Mouse (Mus musculus) 3T3-L1 (cell line): ENCODE results near the gene Arid5b.

Source experiments
- DNase-seq: peaks from one replicate; pipeline ENCODE4 v3.0.0-alpha.2; 2015; ENCODE audit warnings: low read depth, low spot score

The Arid5b gene

DNA sequence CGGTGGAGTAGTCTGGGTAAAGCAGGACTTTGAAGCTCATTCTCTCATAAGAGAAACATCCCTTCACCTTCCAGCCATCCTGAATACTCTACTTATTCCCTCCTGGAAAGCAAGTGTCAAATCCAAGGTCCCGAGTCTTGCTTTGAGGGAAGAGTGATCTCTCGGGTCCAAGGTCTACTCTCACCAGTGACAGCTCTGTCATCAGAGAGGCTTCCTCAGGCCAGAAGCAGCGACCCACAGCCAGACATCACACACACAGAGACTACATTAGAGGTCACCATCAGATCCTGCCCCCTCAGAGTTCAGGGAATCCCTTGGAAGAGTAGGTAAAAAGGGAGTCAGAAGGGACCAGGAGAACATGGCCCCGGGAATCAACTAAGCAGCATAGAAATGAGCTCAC is 140.4 kb downstream of the Arid5b start:
- DNase-seq = no peak

DNA sequence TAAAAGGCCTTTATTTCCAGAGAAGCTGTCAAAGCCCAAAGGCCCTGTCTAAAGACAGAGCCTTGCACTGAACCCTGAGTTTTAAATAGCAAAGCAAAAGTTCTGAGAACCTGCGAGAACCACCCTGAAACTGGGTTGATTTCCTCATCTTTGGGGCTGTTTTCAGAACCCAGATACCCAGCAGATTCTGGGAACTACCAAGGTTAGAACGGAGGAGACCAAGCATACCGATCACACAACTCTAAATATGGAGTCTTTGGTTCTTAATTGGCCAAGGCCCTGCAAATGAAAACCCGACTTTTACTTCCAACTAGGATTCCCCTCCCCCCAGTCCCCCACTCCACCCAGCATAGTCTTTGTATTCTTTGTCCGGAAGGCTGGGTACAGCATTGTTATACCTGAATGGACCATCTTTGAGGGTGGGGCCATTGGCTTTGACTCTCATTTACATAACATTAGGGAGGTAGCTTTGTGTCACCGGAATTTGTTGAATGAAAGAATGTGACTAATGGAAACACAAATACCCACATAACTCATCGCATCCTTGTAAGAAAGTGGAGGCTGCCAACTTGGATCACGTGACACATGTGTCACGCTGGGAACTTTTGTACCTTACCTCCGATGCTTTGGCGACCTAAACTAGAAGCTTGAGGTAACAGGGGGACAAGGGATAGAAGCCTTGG is 141.2 kb downstream of the Arid5b start:
- peak; percentile 55 for DNase-seq

DNA sequence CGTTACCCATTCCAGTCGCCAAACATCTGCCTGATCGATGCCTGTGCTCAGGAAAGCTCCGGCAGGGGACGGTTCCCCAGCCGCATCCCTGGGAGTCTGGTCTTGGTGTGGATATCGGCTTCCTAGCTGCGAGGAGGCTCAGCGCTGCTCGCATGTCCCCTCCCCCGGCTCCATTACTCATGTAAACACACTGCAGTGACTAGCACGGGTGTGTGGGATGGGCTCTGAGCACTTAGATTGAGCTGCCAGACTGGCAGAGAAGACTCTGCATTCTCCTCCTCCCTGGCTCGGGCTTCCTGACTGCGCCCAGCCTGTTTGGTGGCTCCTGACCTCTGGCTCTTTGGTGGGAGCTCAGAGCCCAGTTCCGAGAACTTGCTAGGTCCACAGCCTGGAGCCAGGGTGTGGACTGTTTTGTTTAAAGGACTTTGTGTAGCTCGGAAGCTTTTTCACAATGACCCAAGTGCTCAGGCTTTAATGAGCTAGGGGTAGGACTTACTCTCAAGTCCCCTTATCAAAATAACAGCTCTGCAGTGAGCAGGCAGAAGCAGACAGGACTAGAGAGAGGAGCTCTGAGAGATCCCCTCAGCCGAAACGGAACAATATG is 142.0 kb downstream of the Arid5b start:
- DNase-seq = peak; percentile 96

DNA sequence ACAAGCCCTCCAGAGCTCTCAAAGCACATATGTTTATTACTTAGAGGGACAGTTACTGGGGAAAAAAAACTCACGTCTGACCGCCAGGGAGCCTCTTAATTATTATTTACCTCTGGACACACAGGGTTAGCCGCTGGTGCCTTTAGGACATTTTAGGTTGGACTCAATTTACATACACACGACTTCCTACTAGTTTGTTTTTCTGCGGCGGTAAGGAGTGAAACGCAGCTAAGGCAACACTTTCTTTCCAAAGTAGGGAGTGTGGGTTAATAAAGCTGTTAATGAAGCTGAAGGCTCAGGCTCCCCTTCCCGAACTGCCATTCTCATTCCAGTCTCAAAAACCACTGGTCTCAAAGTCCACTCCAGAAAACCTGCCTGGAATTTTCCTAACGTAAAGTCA is 142.5 kb downstream of the Arid5b start:
- DNase-seq = peak; percentile 46

DNA sequence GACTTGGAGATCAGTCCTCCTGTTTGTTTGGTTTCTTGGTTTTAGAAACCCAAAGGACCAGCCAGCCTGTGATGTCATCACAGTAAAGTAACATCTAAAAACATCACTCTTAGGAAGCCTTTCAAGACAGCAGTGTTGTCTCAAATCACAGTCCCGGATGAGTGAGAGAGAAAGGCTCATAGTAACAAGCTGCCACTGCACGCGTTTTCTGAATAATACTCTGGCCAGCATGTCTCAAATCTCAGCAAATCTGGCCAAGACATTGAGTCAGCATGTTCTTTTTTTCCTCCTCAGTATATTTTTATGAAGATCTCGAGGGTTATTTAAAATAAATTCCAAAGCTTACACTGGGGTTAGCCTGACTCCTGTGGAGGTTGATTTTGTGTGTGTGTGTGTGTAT is 143.1 kb downstream of the Arid5b start:
- DNase-seq = peak; percentile 52

DNA sequence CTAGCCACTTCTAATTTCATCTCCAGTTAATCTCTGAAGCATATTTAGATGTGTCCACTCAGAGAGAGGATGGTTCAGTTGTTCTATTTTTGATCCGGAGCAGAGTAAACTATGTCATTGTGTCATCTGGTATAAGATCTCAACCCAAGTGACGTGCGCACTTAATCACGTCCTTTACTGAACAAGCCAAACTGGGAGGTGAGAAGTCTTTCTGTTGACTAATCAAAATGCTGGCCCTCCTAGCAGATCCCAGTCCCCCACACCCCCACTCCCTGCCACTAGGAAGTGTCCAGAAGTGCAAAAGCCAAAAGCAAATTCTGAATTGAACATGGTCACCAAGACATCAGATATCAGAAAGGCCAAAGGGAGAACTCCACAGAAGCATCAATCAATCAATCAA is 144.0 kb downstream of the Arid5b start:
- no peak for DNase-seq

DNA sequence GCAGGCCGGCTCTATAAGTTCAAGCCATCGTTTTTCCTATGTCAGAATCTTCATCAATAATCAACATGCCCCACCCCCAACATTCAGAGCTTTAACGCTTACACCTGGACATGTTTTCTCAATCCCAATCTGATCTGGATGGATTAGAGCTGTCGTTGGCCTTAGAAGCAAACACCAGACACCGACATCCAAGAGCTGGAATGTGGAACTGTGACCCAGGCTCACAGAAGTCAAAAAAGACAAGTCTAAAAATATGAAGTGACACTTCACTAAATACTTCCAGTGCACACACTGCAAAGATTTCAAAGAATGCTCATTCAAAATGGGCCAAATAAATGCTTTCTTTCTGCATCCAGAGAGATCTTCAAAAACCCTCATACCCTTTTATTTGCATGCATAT is 144.5 kb downstream of the Arid5b start:
- DNase-seq = no peak

DNA sequence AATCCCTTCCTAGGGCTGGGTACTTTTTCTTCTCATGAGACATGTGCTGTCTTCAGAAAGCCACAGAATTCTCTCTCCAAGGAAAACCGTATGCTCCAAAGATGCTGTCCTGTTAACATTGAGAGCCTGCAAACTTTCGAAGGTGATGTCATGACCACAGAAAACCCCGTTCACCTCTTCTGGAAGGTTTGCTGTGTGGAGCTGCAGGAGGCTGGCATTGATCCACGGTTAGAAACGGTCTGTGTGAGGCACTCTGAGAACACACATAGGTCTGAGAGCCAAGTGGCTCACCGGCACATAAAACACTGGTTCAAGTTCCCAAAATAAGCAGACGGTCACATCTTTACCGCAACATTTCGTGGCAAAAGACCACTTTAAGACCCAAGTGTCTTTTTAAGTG is 145.9 kb downstream of the Arid5b start:
- peak; percentile 9 for DNase-seq

DNA sequence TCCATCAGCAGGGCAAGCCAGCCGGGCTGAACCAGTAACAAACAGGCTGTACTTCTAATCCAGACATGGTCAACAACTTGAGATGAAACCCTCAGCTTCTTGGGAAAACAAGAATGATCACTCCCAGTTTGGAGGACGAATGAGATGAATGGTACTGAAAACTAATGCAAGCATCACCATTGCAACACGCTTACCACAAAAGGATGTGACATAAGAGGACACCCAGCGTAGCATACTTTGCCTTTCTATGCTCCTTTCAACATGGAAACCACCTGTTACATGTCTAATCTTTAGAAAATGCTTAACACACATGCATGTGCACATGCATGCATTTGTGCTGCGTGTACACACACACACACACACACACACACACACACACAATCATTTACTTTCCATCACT is 146.4 kb downstream of the Arid5b start:
- no peak for DNase-seq

DNA sequence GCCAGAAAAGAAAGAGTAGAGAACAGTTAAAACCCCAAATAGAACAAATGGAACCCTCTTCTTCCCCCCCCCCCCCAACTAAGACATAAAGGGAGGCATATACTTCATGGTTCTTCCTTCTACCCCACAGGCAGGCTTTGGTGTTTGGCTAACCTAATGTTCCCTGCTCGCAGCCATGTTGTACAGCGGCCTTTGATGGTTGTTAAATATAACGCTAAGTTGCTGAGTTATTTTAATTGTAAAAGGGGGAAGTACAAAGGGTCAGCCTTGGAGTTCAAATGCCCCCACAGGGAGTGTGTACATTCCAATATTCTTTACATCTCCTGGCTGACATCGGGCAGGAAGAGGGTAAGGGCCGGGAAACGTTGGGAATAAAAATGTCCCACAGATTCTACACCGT is 148.9 kb downstream of the Arid5b start:
- DNase-seq = no peak

DNA sequence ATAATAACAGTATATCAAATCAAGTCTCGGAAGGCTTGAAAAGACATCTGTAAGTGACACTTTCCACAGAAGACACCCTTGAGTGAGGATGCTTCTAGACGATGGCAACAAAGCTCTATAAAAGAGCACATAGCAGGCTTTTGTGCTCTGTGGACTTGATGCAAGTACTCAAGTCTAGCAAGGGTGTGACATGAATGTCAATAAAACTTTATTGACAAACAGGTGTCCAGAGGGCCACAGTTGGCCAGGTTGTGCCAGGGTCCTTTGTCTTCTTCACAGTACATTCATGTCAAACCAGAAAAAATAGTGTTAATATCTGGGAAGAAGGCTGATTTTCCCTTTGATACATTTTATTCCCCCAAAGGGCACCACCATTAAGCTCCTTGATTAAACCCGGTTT is 149.5 kb downstream of the Arid5b start:
- no peak for DNase-seq

DNA sequence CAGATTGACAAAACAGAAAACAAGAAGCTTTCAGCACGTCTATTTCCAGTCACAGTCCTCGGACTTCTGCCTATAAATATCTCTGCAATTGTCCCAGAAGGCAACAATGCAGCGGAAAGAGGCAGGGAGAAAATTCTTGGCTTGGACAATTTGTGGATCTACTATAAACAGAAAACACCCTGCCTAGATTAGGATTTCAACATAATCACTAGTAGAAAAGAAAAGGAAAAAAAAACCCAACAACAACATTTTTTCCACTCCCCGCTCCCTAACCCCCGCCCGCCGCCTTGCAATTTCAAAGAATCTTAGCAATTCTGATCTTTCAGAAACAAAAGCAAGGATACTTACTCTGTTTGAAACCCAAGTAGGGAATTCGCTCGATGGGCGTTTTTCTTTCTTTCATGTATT is 150.1 kb downstream of the Arid5b start:
- no peak for DNase-seq

DNA sequence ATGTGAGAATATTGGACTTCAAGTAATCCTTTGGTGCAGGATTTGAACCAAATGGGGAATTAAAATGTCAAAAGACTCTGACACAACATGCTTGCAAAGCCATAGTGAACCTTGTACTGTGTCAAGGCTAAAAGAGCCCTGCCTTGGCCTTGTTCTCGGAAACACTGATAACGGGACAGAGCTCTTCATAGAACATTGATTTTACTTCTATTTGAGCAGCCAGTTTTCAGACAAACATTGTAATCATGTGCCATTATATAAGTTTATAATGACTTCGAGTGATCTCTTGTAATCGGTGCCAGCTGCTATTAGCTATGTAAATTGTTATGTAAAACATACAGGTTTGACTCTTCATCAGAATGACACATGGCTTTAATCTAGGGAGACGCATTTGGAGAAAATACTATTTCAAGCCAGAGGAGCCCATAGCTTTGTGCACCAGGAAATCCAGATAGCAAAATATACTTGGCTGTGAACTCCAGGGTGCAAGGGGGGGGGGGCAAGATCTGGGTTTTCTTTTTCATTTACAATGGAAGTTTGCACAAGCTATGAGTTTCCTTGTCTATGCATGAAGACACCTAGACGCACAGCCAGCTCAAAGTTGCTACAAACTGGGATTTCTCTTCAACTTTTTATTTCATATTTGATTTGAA is 150.8 kb downstream of the Arid5b start:
- no peak for DNase-seq

DNA sequence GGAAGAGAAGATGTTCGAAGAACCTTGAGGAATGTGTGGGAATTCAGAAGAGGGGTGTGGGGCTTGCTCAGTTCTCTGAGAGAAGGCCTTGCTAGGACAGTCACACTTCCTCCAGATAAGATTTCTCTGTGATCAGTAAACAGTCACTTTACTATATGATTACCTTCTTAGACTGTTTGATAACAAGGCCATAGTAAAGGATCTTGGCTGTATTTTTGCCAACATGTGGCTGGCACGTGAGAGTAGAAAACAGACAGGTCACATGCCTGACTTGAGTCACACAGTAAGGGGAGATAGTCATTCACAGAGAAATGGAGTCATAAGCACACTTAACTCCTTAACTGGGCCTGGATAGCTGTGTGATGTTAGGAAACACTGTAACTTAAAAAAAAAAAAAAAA is 151.4 kb downstream of the Arid5b start:
- peak; percentile 52 for DNase-seq

DNA sequence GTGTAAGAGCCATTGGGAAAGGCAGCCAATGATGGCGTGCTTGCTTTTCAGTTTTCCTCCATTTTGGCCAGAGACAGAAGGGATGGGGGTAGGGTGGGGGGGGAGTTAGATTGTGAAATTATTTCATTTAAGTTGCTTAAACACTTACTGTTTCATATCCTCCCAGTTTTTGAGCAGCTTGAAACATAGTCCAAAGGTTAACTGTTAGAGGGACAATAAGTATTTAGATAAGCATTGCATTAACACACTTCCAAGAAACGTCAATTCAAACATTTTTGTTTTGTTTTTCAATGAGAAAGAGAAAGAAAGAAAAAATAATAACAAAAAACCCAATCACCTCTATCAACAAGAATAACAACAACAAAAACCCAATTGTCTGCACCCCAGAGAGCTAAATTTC is 152.0 kb downstream of the Arid5b start:
- DNase-seq = no peak

DNA sequence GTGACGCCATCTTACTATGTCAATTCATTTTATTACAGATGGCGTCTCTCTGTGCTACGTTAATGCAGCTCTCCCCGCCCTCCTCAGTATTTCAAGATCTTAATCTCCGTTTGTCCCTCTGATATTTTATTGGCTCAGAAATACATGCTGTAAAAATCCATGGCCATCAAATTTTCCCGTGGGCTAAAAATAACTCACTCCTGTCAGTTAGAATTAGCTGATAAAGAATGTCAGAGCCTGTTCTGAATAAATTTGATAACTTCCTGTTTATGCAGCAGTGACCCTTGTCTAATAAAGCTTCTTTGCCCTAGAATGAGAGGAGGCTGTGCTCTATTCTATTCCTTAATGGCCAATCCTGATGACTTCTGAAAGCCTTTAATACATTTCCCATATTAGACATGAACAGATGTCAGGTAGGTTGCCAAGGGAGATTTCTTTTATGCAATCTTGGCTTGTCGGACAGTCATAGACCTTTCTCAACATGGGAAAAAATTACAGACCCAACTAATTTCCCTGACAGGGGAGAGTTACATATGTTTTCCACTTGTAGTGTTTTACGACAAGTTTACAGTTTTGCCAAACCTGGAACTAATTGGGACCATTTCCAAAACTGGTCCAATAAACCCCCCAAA is 152.5 kb downstream of the Arid5b start:
- no peak for DNase-seq

DNA sequence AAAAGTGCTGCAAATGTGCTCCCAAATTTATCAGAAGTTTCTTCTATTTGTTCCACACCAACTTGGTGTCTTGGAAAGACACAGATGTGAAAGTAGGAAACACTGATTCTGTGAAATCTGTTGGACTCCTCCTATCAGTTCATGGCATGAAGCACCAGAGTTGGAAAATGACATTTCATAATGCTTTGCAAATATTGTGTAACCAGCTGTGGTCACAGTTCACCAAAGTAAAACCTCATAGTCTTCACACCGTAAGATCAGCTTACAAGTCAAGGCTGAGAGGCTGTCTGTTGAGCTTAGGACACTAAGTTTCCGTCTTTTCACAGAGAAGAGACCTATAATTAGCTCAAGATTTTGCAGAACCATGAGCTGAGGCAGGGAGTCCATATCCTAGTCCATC is 153.6 kb downstream of the Arid5b start:
- peak; percentile 56 for DNase-seq

DNA sequence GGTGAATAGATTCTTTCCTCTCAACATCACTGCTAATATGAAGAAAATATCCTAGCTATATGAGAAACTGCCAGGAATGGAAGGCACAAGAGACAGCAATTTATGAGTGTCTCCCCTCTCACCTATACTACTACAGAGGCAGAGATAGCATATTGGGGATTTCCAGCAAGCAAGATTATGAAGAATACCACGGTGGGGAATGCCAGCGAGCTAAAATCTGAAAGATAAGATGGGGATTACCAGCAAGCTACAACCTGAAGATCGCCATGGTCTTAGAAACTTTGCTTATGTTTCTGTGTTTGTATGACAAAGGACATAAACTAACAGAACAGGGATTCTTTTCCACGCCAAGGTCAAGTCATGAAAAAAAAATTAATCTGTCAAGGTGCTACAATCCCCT is 155.1 kb downstream of the Arid5b start:
- no peak for DNase-seq

DNA sequence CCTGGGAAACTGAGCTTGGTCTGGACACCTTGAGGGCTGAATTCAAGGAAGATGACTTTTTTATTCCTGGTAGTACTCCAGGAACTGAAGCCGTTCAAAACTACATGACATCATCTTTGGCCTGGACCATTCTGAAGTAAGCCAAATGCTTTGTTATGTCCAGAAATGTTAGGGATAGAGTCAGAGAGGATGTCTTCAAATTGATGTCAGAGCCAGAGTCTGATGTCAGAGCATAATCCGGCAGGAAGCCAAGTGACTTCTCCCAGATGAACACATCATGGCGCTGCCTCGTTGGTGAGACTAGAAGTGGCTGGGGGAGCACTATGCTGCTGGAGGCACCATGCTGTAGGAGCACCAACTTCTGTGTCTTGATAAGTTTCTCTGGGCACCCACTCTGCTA is 156.6 kb downstream of the Arid5b start:
- DNase-seq = no peak

DNA sequence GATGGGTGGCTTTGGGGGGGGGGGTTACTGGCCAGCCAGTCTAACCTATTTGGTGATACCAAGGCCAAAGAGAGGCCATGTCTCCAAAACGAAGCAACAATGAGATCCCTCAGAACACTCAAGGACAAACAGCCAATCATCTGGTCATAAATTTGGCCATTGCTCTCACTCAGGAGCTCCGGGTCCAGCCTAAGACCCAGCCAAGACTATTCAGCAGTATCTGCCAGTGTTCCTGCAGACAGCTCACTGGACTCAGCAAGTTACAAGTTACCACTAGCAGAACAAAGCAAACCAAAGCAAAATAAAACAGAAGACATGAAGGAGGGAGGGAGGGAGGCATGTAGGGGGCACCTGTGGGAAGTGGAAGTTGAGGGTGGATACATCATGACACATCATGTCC is 157.3 kb downstream of the Arid5b start:
- no peak for DNase-seq

DNA sequence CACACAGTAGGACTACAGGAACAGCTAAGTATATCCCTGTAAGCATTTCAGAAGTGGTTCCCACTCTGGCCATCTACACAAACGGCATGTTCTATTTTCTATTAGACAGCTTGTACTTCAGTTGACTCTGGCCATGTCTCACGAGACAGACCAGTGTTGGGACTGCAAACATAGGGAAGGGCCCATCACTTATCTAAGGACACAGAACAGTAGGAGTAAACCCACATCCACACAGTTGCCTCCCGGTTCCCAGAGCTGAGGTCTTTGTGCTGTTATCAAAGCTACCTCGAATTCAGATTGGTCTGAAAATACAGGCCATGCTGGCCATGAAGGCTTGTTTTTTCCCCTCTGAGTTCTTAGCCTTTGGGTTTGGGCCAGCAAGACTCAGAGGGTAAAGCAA is 158.5 kb downstream of the Arid5b start:
- DNase-seq = no peak

DNA sequence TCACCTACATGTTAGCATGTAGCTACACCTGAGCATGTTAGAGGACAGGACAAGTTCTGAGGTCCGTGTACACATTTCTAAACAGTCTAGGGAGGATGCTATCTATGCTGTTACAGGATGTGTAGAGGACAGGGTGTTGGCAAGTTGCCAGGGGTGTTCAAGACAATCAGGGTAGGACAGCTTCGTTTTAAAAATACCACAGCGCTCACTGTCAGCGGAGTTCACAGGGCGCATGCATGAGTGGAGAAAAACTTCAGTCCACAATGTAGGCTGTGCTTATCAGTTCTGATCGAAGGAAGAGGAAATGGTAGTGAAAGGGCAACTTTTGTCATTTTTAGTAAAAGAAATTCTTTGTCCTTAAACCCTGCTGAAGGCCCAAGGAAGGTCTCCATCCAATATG is 159.3 kb downstream of the Arid5b start:
- no peak for DNase-seq

DNA sequence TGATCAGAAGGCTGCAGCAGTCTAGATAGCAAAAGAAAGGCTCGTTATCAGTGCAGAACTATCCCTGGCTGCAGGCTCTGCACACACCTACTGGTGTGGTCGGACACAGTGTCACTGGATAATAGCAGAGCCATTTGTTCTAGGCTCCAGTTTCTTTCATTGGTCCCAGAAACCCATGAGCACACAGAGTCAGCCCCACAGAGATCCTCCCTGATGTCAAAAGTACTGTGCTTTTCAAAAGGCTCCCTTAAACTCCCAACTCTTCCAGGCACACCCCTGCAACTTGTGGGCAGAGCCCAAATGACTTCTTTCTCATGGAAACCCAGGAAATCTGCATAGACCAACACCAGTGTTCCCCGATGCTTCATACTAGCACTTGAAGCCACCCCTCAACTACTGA is 163.6 kb downstream of the Arid5b start:
- no peak for DNase-seq
